Mouse (Mus musculus): ENCODE measurements at regions not wholly inside any gene's neighbourhood (a gene's known extent, or its start where the extent isn't known, plus 50 kb on each side); places are given as distances from the start of the nearest gene placed in this dataset.
A peak's percentile ranks its signal among the peaks of the same experiment; 100 is the strongest.

DNA sequence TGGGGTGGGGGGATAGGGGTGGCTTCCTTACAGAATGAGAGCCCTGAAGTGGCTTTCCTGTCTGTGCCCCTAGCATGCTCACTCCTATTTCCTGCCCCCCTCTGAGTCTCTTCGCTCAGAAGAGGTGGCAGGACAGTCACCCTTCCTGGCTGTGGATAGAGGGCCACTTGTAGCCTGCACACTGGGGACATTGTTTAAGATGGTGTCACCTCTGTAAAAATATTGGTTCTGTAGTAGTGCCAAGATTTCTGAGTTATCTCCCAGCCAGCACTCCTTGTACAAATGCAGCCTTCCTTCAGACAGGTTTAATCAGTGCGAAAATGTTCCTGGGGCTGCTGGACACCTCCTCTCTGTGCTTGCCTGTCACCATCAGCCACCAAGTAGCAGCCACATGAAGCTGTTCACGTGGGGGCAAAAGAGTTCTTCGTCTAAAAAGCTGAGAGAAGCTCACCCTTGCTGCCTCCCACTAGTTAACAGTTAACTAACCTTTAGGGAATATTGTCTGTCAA, 136.1 kb upstream of the Id2 start:
- Histone ChIP-seq H3K4me2 (no peak overlapping the region), H3K9ac (no peak overlapping the region), H3K4me3 (replicated peaks) (no peak overlapping the region), H3K27ac (no peak overlapping the region), H3K36me3 (no peaks in the 10 kb centered on the region), H3K4me1 (peaks cover 14% of the 10 kb centered on the region), H3K9me3 (no peaks in the 10 kb centered on the region), H3K27me3 (replicated peaks) (no peaks in the 10 kb centered on the region)
- WGBS: 54% methylated on average over 4 of the region's 4 CpGs
- ATAC-seq (ENCODE audit: insufficient read depth, low FRiP score, low read depth): peak; percentile 18; the same call in 1 of the 2 replicates

DNA sequence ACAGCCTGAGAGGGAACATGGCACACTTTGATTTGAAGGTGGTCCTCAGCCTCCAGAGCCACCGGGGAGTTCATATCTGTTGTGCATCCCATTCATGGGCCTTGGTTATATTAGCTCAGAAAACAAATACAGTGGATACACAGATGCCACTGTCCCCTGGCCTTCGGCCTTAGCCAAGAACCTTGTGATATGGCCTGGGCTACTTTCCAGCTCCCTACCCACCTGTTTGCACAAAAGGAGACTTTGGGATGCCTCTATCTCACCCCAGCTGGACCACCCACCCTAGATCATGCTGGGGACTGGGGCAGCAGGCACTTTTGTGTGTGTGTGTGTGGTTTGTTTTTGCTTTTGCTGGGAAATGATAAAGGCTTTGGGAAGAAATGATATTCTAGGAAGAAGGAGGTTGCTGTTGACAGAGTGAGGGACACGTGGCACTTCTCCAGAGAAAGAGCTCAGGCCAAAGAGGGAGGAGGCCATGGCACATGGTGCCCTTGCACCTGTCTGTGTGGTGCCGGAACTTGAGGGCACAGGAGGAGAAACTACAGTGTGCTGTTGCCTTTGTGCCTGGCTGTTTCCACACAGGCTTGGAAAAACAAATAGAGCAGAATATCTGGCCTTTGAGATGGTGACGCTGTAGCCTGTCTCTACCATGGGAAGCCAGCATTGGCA, 135.6 kb upstream of the Id2 start:
- no peaks in the 10 kb centered on the region for H3K27me3 ChIP-seq (replicated peaks)
- H3K4me1 ChIP-seq: peaks cover 14% of the 10 kb centered on the region
- H3K9ac ChIP-seq: no peak overlapping the region
- 73% methylated on average over 5 of the region's 5 CpGs for WGBS
- no peak overlapping the region for H3K4me2 ChIP-seq
- H3K27ac ChIP-seq: no peak overlapping the region
- no peak overlapping the region for H3K4me3 ChIP-seq (replicated peaks)
- H3K9me3 ChIP-seq: no peaks in the 10 kb centered on the region
- H3K36me3 ChIP-seq: no peaks in the 10 kb centered on the region
- peak; percentile 35; the same call in 1 of the 2 replicates for ATAC-seq (ENCODE audit: insufficient read depth, low FRiP score, low read depth)

DNA sequence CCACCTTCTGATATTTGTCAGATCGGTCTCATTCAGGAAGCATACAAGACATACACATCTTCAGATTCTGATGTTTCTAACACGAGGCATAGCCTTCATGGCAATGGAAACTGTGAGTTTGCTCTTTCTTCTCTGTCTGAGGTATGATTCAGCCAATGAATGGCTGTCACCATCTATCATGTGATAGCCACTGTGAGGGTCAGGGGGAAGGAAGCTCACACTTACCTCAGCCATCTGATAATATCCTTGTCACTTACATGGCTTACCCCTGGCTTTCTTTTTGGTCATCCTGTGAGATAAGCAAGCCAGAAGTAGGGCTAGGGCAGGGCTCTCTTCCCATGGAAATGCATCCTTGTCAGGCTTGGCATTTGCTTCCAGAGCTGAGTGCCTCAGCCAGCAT, 131.8 kb upstream of the Id2 start:
- Histone ChIP-seq H3K36me3 (no peaks in the 10 kb centered on the region), H3K27ac (no peak overlapping the region), H3K4me3 (replicated peaks) (no peak overlapping the region), H3K27me3 (replicated peaks) (no peaks in the 10 kb centered on the region), H3K4me1 (peaks cover 6% of the 10 kb centered on the region), H3K9ac (no peak overlapping the region), H3K4me2 (no peak overlapping the region), H3K9me3 (no peaks in the 10 kb centered on the region)
- ATAC-seq (ENCODE audit: insufficient read depth, low FRiP score, low read depth): no peak
- 86% methylated on average over 2 of the region's 2 CpGs for WGBS

DNA sequence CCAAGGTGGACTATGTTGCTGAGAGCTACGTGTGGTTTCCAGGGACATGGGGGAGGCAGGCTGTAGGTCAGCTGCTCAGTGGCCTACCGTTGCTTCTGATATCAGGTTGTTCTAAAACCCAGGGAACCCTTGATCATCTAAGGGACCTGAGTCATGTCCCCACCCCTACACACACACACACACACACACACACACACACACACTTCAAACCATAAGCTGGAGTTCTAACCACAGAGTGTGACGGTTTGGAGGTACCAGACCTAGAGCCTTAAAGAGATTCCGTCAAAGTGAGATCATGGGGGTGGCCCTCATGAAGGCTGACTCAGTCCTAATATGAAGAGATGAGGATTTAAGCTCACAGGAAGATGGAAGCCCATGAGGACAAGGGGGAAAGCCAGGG, 130.8 kb upstream of the Id2 start:
- ATAC-seq (ENCODE audit: insufficient read depth, low FRiP score, low read depth): no peak
- Histone ChIP-seq H3K9ac (no peak overlapping the region), H3K36me3 (no peaks in the 10 kb centered on the region), H3K9me3 (no peaks in the 10 kb centered on the region), H3K27ac (no peak overlapping the region), H3K4me1 (peaks cover 1% of the 10 kb centered on the region; the same call in 1 of the 2 replicates), H3K4me3 (replicated peaks) (no peak overlapping the region), H3K27me3 (replicated peaks) (no peaks in the 10 kb centered on the region), H3K4me2 (no peak overlapping the region)
- 84% methylated on average over 4 of the region's 4 CpGs for WGBS

DNA sequence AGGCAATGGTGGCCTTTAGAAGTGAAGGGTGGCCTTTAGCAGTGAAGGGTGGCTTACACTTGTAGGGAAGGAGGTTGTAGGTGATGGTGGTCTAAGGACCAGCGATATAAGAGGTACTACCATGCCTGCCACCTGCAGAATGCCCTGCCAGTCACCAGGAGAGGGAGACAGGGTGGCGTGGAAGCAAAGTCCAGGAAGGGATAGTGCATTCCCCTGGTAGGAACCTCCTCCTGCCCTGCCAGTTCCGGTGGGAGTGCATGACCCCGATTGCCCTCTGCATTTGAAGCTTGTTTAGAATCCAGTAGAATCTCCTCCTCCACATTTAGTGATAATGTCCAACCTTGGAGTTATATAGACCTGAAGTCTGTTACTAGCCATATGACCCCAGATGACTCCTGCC, 127.7 kb upstream of the Id2 start:
- Histone ChIP-seq H3K36me3 (no peaks in the 10 kb centered on the region), H3K4me1 (peaks cover 2% of the 10 kb centered on the region; the same call in 1 of the 2 replicates), H3K27ac (no peak overlapping the region), H3K9me3 (no peaks in the 10 kb centered on the region), H3K4me2 (no peak overlapping the region), H3K4me3 (replicated peaks) (no peak overlapping the region), H3K9ac (no peak overlapping the region), H3K27me3 (replicated peaks) (no peaks in the 10 kb centered on the region)
- WGBS: 81% methylated on average over 4 of the region's 4 CpGs
- ATAC-seq (ENCODE audit: insufficient read depth, low FRiP score, low read depth): no peak

DNA sequence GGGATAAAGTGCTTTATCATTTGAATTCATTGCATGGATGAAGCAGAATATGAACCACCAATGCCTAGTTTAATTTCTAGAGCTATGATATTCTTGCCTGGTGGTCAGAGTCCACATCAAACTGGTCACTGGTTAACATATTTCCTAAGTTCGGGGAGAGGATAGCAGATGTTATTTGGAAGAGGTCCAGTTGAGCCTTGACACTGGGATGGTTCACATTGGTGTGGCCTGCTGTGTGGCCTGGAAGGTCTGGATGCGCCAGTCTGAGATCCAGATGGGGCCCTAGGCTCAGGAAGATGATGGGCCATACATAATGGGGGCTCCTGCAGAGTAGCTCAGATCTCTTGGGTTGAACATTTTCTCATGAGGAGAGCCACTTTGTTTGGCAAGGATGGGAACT, 127.3 kb upstream of the Id2 start:
- H3K27ac ChIP-seq: no peak overlapping the region
- no peak for ATAC-seq (ENCODE audit: insufficient read depth, low FRiP score, low read depth)
- 81% methylated on average over 2 of the region's 2 CpGs for WGBS
- H3K27me3 ChIP-seq (replicated peaks): no peaks in the 10 kb centered on the region
- H3K36me3 ChIP-seq: no peaks in the 10 kb centered on the region
- H3K4me2 ChIP-seq: no peak overlapping the region
- H3K4me1 ChIP-seq: peaks cover 2% of the 10 kb centered on the region; the same call in 1 of the 2 replicates
- H3K4me3 ChIP-seq (replicated peaks): no peak overlapping the region
- no peaks in the 10 kb centered on the region for H3K9me3 ChIP-seq
- H3K9ac ChIP-seq: no peak overlapping the region

DNA sequence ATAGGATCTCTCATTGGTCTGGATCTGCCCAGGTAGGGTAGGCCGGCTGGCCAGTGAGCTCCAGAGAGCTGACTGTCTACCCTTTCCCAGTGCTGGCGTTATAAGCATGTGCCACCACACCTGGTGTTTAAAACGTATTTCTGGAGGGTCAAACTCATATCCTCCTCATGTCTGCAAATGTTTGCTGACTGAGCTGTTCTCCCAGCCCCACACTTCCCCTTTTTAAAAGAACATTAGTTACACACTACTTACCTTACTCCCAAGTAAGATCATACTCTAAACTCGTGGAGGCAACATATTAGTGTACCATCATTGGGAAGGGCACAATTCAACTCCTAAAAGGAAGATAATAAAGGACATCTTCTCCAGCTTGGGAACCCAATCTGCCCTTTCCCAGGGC, 126.6 kb upstream of the Id2 start:
- Histone ChIP-seq H3K4me3 (replicated peaks) (no peak overlapping the region), H3K36me3 (no peaks in the 10 kb centered on the region), H3K9ac (no peak overlapping the region), H3K27me3 (replicated peaks) (no peaks in the 10 kb centered on the region), H3K4me2 (no peak overlapping the region), H3K4me1 (peaks cover 2% of the 10 kb centered on the region; the same call in 1 of the 2 replicates), H3K27ac (no peak overlapping the region), H3K9me3 (no peaks in the 10 kb centered on the region)
- 76% methylated on average over 4 of the region's 4 CpGs for WGBS
- ATAC-seq (ENCODE audit: insufficient read depth, low FRiP score, low read depth): no peak

DNA sequence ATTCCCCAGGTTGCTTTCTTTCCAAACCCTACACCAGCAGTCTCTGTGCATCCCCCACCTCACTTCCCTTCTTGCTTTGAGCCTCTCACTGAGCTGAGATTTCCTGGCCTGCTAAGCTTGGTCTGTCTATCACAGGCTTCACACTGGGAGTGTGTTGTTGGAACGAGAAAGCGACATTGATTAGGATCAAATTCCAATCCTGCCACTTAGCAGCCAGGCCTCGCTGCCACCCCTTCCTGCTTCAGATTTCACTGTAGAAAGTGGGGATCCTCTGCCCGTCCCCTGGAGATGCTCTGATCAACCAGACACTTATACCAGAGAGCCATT, 123.8 kb upstream of the Id2 start:
- Histone ChIP-seq H3K4me3 (replicated peaks) (no peak overlapping the region), H3K4me1 (peaks cover 2% of the 10 kb centered on the region), H3K9ac (no peak overlapping the region), H3K9me3 (no peaks in the 10 kb centered on the region), H3K4me2 (no peak overlapping the region), H3K27me3 (replicated peaks) (no peaks in the 10 kb centered on the region), H3K36me3 (no peaks in the 10 kb centered on the region), H3K27ac (no peak overlapping the region)
- ATAC-seq (ENCODE audit: insufficient read depth, low FRiP score, low read depth): no peak
- WGBS: 70% methylated on average over 4 of the region's 4 CpGs

DNA sequence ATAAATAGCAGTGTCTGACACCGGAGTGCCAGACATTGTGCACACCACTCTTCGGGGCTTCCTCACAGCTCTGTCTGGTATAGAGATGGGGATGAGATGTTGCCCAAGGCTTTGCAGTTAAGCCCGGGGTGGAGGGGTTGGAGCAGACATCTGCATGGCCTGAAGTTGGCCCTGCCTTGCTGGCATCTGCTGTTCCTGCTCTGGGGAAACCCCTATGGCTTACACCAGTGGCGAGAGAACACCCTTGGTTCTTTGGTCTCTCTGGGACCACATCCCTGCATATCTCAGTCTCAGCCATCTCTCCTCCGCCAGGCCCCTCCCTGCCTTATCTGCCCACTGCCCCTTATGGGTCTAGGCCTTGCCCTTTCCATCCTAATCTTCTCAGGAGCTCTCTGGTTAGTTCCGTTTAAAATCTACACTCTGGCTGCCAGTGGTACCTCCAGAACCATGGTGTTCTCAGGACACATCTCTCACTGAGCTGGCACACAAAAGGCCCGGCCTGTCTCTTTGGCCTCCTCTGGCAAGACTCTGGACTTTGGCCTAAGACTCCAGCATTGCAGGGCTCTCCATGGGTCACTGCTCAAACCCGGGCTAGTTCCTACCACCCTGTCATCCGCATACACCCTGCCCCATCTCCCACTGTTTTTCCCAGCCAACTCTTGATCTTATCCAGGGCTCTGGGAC, 123.3 kb upstream of the Id2 start:
- no peak overlapping the region for H3K4me2 ChIP-seq
- no peaks in the 10 kb centered on the region for H3K9me3 ChIP-seq
- no peak for ATAC-seq (ENCODE audit: insufficient read depth, low FRiP score, low read depth)
- no peak overlapping the region for H3K27ac ChIP-seq
- H3K4me1 ChIP-seq: peaks cover 2% of the 10 kb centered on the region
- no peak overlapping the region for H3K9ac ChIP-seq
- H3K4me3 ChIP-seq (replicated peaks): no peak overlapping the region
- 75% methylated on average over 9 of the region's 9 CpGs for WGBS
- H3K27me3 ChIP-seq (replicated peaks): no peaks in the 10 kb centered on the region
- H3K36me3 ChIP-seq: no peaks in the 10 kb centered on the region

DNA sequence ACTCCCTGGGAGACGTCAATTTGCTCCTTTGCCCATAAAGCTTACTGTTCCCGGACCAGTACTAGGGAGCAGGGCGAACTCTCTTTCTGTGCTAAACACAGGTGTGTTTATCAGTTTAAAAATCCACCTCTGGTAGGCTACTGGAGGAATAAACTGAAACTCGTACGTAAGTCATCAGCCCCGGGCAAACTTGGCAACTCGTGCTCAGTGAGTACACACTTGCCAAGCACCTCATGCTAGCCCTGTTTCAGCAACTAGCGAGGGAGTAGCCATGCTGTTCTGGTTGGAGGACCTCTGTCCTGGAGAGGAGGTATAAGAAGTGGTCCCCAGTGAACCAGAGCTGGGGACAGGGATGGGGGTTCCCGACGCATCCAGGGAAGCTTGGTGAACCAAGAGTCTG, 122.6 kb upstream of the Id2 start:
- Histone ChIP-seq H3K36me3 (no peaks in the 10 kb centered on the region), H3K9ac (no peak overlapping the region), H3K27ac (no peak overlapping the region), H3K9me3 (no peaks in the 10 kb centered on the region), H3K27me3 (replicated peaks) (no peaks in the 10 kb centered on the region), H3K4me1 (peaks cover 2% of the 10 kb centered on the region), H3K4me3 (replicated peaks) (no peak overlapping the region), H3K4me2 (no peak overlapping the region)
- ATAC-seq (ENCODE audit: insufficient read depth, low FRiP score, low read depth): no peak
- WGBS: 74% methylated on average over 10 of the region's 10 CpGs

DNA sequence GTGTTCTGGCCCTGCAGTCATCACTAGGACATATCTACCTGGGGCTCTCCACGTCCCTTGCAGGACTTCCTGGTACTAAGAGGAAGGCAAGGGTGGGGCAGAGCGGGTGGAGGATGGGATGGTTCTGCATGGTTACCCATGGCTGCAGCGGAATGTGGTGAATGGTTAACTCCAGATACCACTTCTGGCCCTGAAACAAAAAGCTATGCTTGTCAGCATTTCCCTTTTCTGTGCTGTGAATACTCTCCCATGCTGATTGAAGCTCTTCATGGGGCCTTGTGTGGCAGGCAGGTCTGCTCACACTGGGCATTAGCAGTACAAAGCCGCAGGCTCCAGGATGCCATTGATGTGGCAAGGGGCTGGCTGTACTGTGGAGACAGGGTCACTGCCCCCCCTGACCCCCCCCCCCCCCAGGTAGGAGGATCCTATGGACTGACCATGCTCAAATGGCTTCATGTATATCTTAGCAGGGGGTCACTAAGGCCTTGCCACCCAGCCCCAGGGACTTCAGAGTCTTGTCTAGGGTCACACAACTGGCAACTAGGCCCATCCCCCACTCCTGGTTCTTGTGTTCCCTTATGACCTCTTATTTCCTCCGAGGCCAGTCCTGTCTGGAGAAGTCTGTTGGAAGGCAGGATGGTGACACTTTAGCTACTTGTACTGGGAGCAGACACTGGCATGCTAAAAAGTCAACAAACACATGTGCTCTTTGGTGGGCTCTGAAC, 120.0 kb upstream of the Id2 start:
- 53% methylated on average over 5 of the region's 5 CpGs for WGBS
- Histone ChIP-seq H3K9ac (no peak overlapping the region), H3K36me3 (no peaks in the 10 kb centered on the region), H3K4me2 (no peak overlapping the region), H3K4me3 (replicated peaks) (no peak overlapping the region), H3K4me1 (peaks cover 2% of the 10 kb centered on the region), H3K27me3 (replicated peaks) (no peaks in the 10 kb centered on the region), H3K27ac (peak overlapping the region; percentile 80), H3K9me3 (no peaks in the 10 kb centered on the region)
- peak; percentile 87 for ATAC-seq (ENCODE audit: insufficient read depth, low FRiP score, low read depth)

DNA sequence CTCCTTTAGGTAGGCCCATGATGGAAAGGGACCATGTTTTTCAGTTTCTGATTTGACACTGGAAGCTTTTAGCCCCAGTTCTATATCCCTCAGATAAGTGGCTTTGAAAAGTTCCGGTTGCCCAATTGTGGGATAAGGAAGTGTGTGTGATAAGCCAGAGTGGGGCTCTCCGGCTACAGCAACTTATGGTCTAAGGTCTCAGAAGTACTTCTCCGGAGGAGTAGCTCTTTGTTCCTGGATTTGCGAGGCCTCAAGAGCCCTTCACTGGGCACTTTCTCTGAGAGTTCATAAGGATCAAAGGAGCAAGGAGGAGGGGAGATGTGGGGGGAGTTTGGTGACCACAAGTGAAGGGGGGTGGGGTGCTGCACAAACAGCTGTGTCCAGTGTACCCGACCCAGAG, 118.3 kb upstream of the Id2 start:
- Histone ChIP-seq H3K9ac (no peak overlapping the region), H3K27ac (no peak overlapping the region)
- ATAC-seq (ENCODE audit: insufficient read depth, low FRiP score, low read depth): no peak

More for the DNA sequence above, 118.3 kb upstream of the Id2 start:
- Histone ChIP-seq H3K27me3 (replicated peaks) (no peaks in the 10 kb centered on the region), H3K4me3 (replicated peaks) (no peak overlapping the region), H3K9me3 (no peaks in the 10 kb centered on the region), H3K4me1 (no peaks in the 10 kb centered on the region; the same call in 1 of the 2 replicates), H3K4me2 (no peak overlapping the region), H3K36me3 (no peaks in the 10 kb centered on the region)
- WGBS: 66% methylated on average over 5 of the region's 5 CpGs
